Mouse (Mus musculus) myocyte (in vitro differentiated cells): ENCODE measurements around the gene Myo5a. TPM values are rescaled to one million over a fixed set of nuclear protein-coding genes. Genes with fewer than 3 reads are reported as not detected.
A peak's percentile ranks its signal among the peaks of the same experiment; 100 is the strongest.

Source experiments
- H3K27me3 ChIP-seq: one replicate; pipeline ENCODE4 v1.6.1; 2011; ENCODE audit not compliant: control insufficient read depth, insufficient read depth, insufficient read length
- H3K36me3 ChIP-seq: one replicate; pipeline ENCODE4 v1.6.1; 2011; ENCODE audit not compliant: control insufficient read depth, insufficient read depth
- H3K4me2 ChIP-seq: one replicate; pipeline ENCODE4 v1.6.1; 2011; ENCODE audit warnings: low read depth, control low read depth
- H3K4me3 ChIP-seq: one replicate; pipeline ENCODE4 v1.5.1; 2011; ENCODE audit warnings: mild to moderate bottlenecking, control low read depth, moderate library complexity
- H3K79me2 ChIP-seq: one replicate; pipeline ENCODE4 v1.6.1; 2011; ENCODE audit not compliant: control insufficient read depth, insufficient read depth
- H3ac ChIP-seq: one replicate; pipeline ENCODE4 v1.6.1; 2011; ENCODE audit not compliant: control insufficient read depth, insufficient read length
- CEBPB ChIP-seq: IDR thresholded peaks from 2 replicates; pipeline ENCODE4 v1.6.1; 2011; ENCODE audit warnings: mild to moderate bottlenecking, moderate library complexity; ENCODE audit not compliant: poor library complexity, insufficient read depth, severe bottlenecking
- E2F4 ChIP-seq: IDR thresholded peaks from one replicate; pipeline ENCODE4 v1.6.1; 2011; ENCODE audit warnings: mild to moderate bottlenecking, control low read depth, moderate library complexity; ENCODE audit not compliant: insufficient read depth
- MAX ChIP-seq: IDR thresholded peaks from one replicate; pipeline ENCODE4 v1.6.1; 2011; ENCODE audit warnings: low read depth, mild to moderate bottlenecking, control low read depth
- MYOD1 ChIP-seq, 3 experiments: IDR thresholded peaks; one replicate each; pipeline ENCODE4 v1.6.1; 2011; ENCODE audit warnings: control low read depth in 2 of 3, low read depth in 2 of 3, mild to moderate bottlenecking in 2 of 3, moderate library complexity in 1 of 3; ENCODE audit not compliant: insufficient read length in 2 of 3, control insufficient read depth in 1 of 3
- MYOG ChIP-seq, 3 experiments: IDR thresholded peaks; one replicate each; pipeline ENCODE4 v1.6.1; 2011; ENCODE audit warnings: control low read depth in 2 of 3, low read depth in 2 of 3, mild to moderate bottlenecking in 2 of 3; ENCODE audit not compliant: insufficient read length in 2 of 3, control insufficient read depth in 1 of 3, insufficient read depth in 1 of 3
- POLR2A ChIP-seq: IDR thresholded peaks from one replicate; pipeline ENCODE4 v1.6.1; 2011; ENCODE audit warnings: low read depth, mild to moderate bottlenecking, control low read depth, moderate library complexity; ENCODE audit not compliant: insufficient read length
- POLR2AphosphoS2 ChIP-seq: IDR thresholded peaks from one replicate; pipeline ENCODE4 v1.6.1; 2011; ENCODE audit warnings: low read depth, control low read depth; ENCODE audit not compliant: insufficient read length
- REST ChIP-seq: IDR thresholded peaks from one replicate; pipeline ENCODE4 v1.6.1; 2011; ENCODE audit warnings: mild to moderate bottlenecking, control low read depth, moderate library complexity; ENCODE audit not compliant: insufficient read depth, insufficient read length
- SRF ChIP-seq: IDR thresholded peaks from one replicate; pipeline ENCODE4 v1.6.1; 2011; ENCODE audit warnings: low read depth; ENCODE audit not compliant: control insufficient read depth, insufficient read length
- TCF12 ChIP-seq: IDR thresholded peaks from one replicate; pipeline ENCODE4 v1.6.1; 2011; ENCODE audit warnings: mild to moderate bottlenecking, control low read depth; ENCODE audit not compliant: poor library complexity, insufficient read depth, severe bottlenecking
- TCF3 ChIP-seq: IDR thresholded peaks from one replicate; pipeline ENCODE4 v1.6.1; 2011; ENCODE audit warnings: low read depth, control low read depth; ENCODE audit not compliant: insufficient read length
- USF1 ChIP-seq: IDR thresholded peaks from one replicate; pipeline ENCODE4 v1.6.1; 2011; ENCODE audit warnings: low read depth, mild to moderate bottlenecking, control low read depth, moderate library complexity
- polyA plus RNA-seq: library from polyadenylated mRNA; unstranded; fragments of >200 nt; fragmentation: generic; extraction: Trizol; gene quantifications from one replicate; pipeline ENCODE4 v1.2.1, GENCODE M21; 2012; ENCODE audit warnings: missing spikeins

Myo5a gene
- polyA plus RNA-seq, 1 experiment: 15.4 TPM

- Histone ChIP-seq H3K79me2 (no peaks in the 10 kb centered on the region), H3K4me3 (no peak overlapping the region), H3K27me3 (no peaks in the 10 kb centered on the region), H3ac (no peak overlapping the region), H3K4me2 (no peak overlapping the region), H3K36me3 (peaks cover 45% of the 10 kb centered on the region)
- TF ChIP-seq E2F4 (no peak), CEBPB (no peak), POLR2AphosphoS2 (no peak), MAX (no peak), POLR2A (no peak), MYOD1 (IDR thresholded peaks at IDR 0.05; ENCODE audit: control insufficient read depth in 1 of 3, insufficient read length in 2 of 3, low read depth in 2 of 3) (no peak), REST (no peak), TCF3 (no peak), MYOG (IDR thresholded peaks at IDR 0.05; ENCODE audit: control insufficient read depth in 1 of 3, insufficient read depth in 1 of 3, insufficient read length in 2 of 3, low read depth in 2 of 3) (no peak), USF1 (no peak), TCF12 (no peak), SRF (no peak)
These were observed 116.9 kb downstream of the Myo5a start for GRCm38 (mm10) chr9:75187646-75188260.

- TF ChIP-seq MYOG (IDR thresholded peaks at IDR 0.05; ENCODE audit: control insufficient read depth in 1 of 3, insufficient read depth in 1 of 3, insufficient read length in 2 of 3, low read depth in 2 of 3): peak in 2 of 3 experiments; percentile 74 to 88
- TF ChIP-seq POLR2A: no peak
- TF ChIP-seq SRF: no peak
- no peak for TF ChIP-seq POLR2AphosphoS2
- no peak for TF ChIP-seq REST
- peak; percentile 17 for TF ChIP-seq TCF3
- no peak for TF ChIP-seq MAX
- no peak for TF ChIP-seq E2F4
- TF ChIP-seq CEBPB: no peak
- peak in 2 of 3 experiments; percentile 79 to 83 for TF ChIP-seq MYOD1 (IDR thresholded peaks at IDR 0.05; ENCODE audit: control insufficient read depth in 1 of 3, insufficient read length in 2 of 3, low read depth in 2 of 3)
- TF ChIP-seq TCF12: peak; percentile 20
- TF ChIP-seq USF1: no peak
- no peaks in the 10 kb centered on the region for H3K27me3 ChIP-seq
- H3ac ChIP-seq: no peak overlapping the region
These were observed 123.0 kb downstream of the Myo5a start for GRCm38 (mm10) chr9:75193858-75194257.

GRCm38 (mm10) chr9:75196335-75196734 lies 125.5 kb downstream of the Myo5a start:
- Histone ChIP-seq H3K79me2 (no peaks in the 10 kb centered on the region), H3K36me3 (peaks cover 20% of the 10 kb centered on the region), H3K4me2 (peak overlapping the region; percentile 56), H3ac (no peak overlapping the region), H3K27me3 (no peaks in the 10 kb centered on the region), H3K4me3 (no peak overlapping the region)
- TF ChIP-seq E2F4: no peak
- TF ChIP-seq REST: no peak
- no peak for TF ChIP-seq POLR2A
- peak; percentile 73 to 83 (median 80) for TF ChIP-seq MYOD1 (IDR thresholded peaks at IDR 0.05; ENCODE audit: control insufficient read depth in 1 of 3, insufficient read length in 2 of 3, low read depth in 2 of 3)
- peak in 2 of 3 experiments; percentile 18 to 86 for TF ChIP-seq MYOG (IDR thresholded peaks at IDR 0.05; ENCODE audit: control insufficient read depth in 1 of 3, insufficient read depth in 1 of 3, insufficient read length in 2 of 3, low read depth in 2 of 3)
- TF ChIP-seq CEBPB: no peak
- no peak for TF ChIP-seq SRF
- no peak for TF ChIP-seq MAX
- peak; percentile 26 for TF ChIP-seq TCF12

More at GRCm38 (mm10) chr9:75193858-75194257, 123.0 kb downstream of the Myo5a start:
- H3K4me3 ChIP-seq: no peak overlapping the region
- H3K36me3 ChIP-seq: peaks cover 18% of the 10 kb centered on the region
- no peaks in the 10 kb centered on the region for H3K79me2 ChIP-seq
- peak overlapping the region; percentile 42 for H3K4me2 ChIP-seq

- Histone ChIP-seq H3K27me3 (no peaks in the 10 kb centered on the region), H3K36me3 (peaks cover 28% of the 10 kb centered on the region), H3K4me2 (no peak overlapping the region), H3K79me2 (no peaks in the 10 kb centered on the region), H3K4me3 (no peak overlapping the region), H3ac (no peak overlapping the region)
- TF ChIP-seq TCF3 (no peak), MAX (no peak), TCF12 (no peak), USF1 (no peak), REST (no peak), SRF (no peak), POLR2A (no peak), POLR2AphosphoS2 (no peak), MYOG (IDR thresholded peaks at IDR 0.05; ENCODE audit: control insufficient read depth in 1 of 3, insufficient read depth in 1 of 3, insufficient read length in 2 of 3, low read depth in 2 of 3) (no peak), E2F4 (no peak), MYOD1 (IDR thresholded peaks at IDR 0.05; ENCODE audit: control insufficient read depth in 1 of 3, insufficient read length in 2 of 3, low read depth in 2 of 3) (no peak)
These were observed 126.5 kb downstream of the Myo5a start for GRCm38 (mm10) chr9:75197297-75197696.
